Mouse (Mus musculus) neural tube, embryonic 15.5 days (tissue): Measurements from ENCODE around the gene Rras. TPM values are rescaled to one million over a fixed set of nuclear protein-coding genes. Genes with fewer than 3 reads are reported as not detected.
A peak's percentile ranks its signal among the peaks of the same experiment; 100 is the strongest.

Experiments
- ATAC-seq: fragments of 200-750 bp; cut with Nextera tagmentation; 2 replicates; pipeline ENCODE4 v1.8.0; 2017; ENCODE audit warnings: mild to moderate bottlenecking, moderate TSS enrichment, moderate library complexity; ENCODE audit not compliant: low FRiP score
- H3K27ac ChIP-seq: fragments of 300-500 bp; sonication (generic); replicated peaks from 2 replicates; pipeline ENCODE4 v1.5.1; 2015; ENCODE audit warnings: mild to moderate bottlenecking, inconsistent platforms
- H3K27me3 ChIP-seq: fragments of 300-500 bp; sonication (generic); replicated peaks from 2 replicates; pipeline ENCODE4 v1.6.1; 2015; ENCODE audit warnings: inconsistent platforms
- H3K36me3 ChIP-seq: fragments of 300-500 bp; sonication (generic); 2 replicates; pipeline ENCODE4 v1.6.1; 2015; ENCODE audit warnings: inconsistent platforms
- H3K4me1 ChIP-seq: fragments of 300-500 bp; sonication (generic); 2 replicates; pipeline ENCODE4 v1.6.1; 2015; ENCODE audit warnings: inconsistent platforms
- H3K4me2 ChIP-seq: fragments of 300-500 bp; sonication (generic); 2 replicates; pipeline ENCODE4 v1.6.1; 2015; ENCODE audit warnings: inconsistent platforms, mild to moderate bottlenecking, moderate library complexity
- H3K4me3 ChIP-seq: fragments of 300-500 bp; sonication (generic); replicated peaks from 2 replicates; pipeline ENCODE4 v1.5.1; 2015; ENCODE audit warnings: mild to moderate bottlenecking, inconsistent platforms
- H3K9ac ChIP-seq: fragments of 300-500 bp; sonication (generic); replicated peaks from 2 replicates; pipeline ENCODE4 v1.6.1; 2015; ENCODE audit warnings: mild to moderate bottlenecking, inconsistent platforms
- H3K9me3 ChIP-seq: fragments of 300-500 bp; sonication (generic); replicated peaks from 2 replicates; pipeline ENCODE4 v1.6.1; 2016; ENCODE audit warnings: inconsistent platforms
- WGBS: fragments of 180-500 bp; shearing (Covaris S2); methylation state at CpG from one replicate; pipeline ENCODE4 v1.1.7; 2015; ENCODE audit warnings: mixed read lengths; 5-methylcytosine and 5-hydroxymethylcytosine counted together
- polyA plus RNA-seq: library from polyadenylated mRNA; unstranded; fragments of >200 nt; fragmentation: Nextera tagmentation; extraction: Ambion mirVana; gene quantifications from 2 replicates; pipeline ENCODE4 v1.2.1, GENCODE M21; 2015

The Rras gene
- polyA plus RNA-seq, 1 experiment from 2014 or later: 14.2 TPM

DNA sequence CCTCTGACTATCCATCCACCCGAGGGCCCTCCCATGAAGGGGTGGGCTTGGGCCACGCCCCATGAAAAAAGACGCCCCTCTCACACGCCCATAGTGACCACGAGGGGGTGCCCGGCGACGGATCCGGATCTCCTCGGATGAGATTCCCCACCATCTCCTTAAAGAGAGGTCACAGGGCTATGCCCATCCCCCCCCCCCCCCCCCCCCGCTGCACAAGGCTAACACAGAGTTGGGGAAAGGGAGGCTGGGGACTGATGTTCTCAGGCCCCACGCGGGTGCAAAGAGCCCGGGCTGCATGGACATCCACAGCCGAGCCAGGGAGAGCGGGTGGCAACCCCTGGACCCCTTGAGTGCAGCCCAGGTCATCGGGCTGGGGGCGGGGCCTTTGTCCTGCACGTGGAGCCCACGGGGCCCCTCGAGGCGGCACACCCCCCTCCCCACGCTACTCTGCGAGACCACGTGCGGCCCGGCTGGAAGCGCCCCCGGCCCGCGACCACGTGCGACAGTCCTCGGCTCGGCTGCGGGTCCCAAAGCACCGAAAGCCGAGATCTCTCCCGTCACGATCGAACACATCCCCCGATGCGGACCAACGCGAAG lies 32.1 kb upstream of the Rras start:
- 0% methylated on average over 44 of the region's 45 CpGs for WGBS
- no peaks in the 10 kb centered on the region for H3K27me3 ChIP-seq
- ATAC-seq: peak; percentile 16
- peak overlapping the region; percentile 99 for H3K4me3 ChIP-seq
- H3K9ac ChIP-seq: peak overlapping the region; percentile 97
- H3K9me3 ChIP-seq: no peaks in the 10 kb centered on the region
- H3K36me3 ChIP-seq: peaks cover 22% of the 10 kb centered on the region
- peaks cover 41% of the 10 kb centered on the region for H3K4me1 ChIP-seq
- peak overlapping the region; percentile 97 for H3K27ac ChIP-seq
- H3K4me2 ChIP-seq: peak overlapping the region; percentile 64

DNA sequence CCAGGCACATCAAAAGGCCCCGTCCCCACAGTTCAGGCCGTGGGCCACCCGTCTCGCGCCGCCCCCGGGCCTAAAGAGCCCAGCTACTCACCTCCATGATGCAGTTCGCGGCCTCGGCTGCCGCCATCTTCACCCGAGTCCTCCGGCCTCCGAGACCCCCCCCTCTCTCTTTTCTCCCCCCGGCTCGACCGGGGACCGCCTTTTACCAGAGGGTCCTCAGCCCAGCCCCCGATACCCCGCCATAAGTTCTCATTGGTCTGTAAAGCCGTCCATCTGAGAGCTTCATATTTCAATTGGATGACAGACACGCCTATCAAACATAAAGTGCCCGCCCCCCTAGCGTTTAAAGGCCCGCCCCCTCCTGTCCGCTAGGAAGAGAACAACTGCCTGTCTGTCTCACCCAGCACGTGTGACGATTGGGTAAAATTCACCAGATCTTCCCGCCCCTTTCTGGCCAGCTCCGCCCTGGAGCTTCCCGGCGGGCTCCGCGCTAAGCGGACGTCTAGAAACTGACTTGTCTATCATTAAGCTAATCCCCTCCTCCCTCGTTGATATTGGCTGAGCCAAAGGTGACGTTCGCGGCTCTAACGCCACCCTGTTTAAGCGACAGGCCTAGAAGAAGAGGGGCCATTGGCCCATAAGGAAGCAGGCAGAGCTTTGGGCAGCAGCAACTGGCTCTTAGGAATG lies 31.4 kb upstream of the Rras start, which contains the start of gene Prmt1:
Gene Prmt1, minus strand, starts transcription at position 377 of the 687 bp plus-strand sequence.
- under 1% methylated on average over 42 of the region's 42 CpGs for WGBS
- ATAC-seq: peak; percentile 95
- Histone ChIP-seq H3K4me3 (peak within 1 kb of the TSS; percentile 99), H3K27ac (peak within 1 kb of the TSS; percentile 97), H3K4me2 (peak within 1 kb of the TSS; percentile 71), H3K9ac (peak within 1 kb of the TSS; percentile 97), H3K4me1 (peaks cover 41% of the 10 kb centered on the region), H3K36me3 (peaks cover 16% of the 10 kb centered on the region), H3K9me3 (no peaks in the 10 kb centered on the region), H3K27me3 (no peaks in the 10 kb centered on the region)

- Histone ChIP-seq H3K36me3 (peaks cover 13% of the 10 kb centered on the region), H3K4me1 (peaks cover 41% of the 10 kb centered on the region), H3K4me3 (peak overlapping the region; percentile 99), H3K4me2 (peak overlapping the region; percentile 71), H3K27ac (peak overlapping the region; percentile 94), H3K27me3 (no peaks in the 10 kb centered on the region), H3K9me3 (no peaks in the 10 kb centered on the region), H3K9ac (peak overlapping the region; percentile 69)
- ATAC-seq: peak; percentile 7
- under 1% methylated on average over 29 of the region's 29 CpGs for WGBS
These were observed 30.7 kb upstream of the Rras start for GRCm38 (mm10) chr7:44986879-44987718.

- ATAC-seq: no peak
- WGBS: 21% methylated on average over 10 of the region's 10 CpGs
- H3K27ac ChIP-seq: peak overlapping the region; percentile 76; the same call in 1 of the 2 replicates
These were observed 21.1 kb upstream of the Rras start for GRCm38 (mm10) chr7:44996672-44997071.

DNA sequence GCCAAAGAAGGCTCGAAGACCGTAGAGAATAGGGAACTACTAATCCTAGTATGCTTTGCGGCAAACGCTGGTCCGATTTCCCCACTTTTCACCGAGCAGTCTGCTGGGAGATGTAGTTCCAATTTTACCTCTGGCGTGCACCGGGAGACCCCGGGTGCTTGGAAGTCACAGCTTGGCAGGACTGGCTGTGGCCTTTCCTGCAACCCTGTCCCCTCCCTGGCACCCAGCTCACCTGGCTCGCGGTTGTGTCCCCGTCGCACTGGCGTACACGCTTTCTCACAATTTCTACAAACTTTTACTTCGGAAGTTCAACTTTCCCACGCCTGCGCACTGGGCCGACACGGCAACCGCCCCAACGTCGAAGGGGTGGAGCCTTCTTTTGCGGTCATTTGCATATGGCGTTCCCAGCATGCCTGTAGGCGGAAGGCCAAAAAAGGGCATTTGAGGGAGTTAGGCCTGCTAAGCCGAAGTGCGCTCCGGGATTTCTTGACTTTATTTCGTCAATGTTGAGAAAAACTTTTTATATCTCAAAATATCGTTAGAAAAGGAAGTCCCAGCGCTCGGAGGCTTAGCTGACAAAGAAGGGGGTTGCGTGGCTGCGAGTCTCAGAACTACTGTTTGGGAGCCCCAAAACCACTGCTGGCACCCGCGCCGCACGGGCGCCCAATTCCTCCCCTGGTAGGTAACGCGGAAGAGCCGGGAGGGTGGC lies 20.4 kb upstream of the Rras start, which contains the start of gene Irf3:
Gene Irf3, plus strand, starts transcription at position 418 of the 709 bp plus-strand sequence.
- peak within 1 kb of the TSS; percentile 60 for H3K4me3 ChIP-seq
- peak within 1 kb of the TSS; percentile 65 for H3K9ac ChIP-seq
- H3K4me2 ChIP-seq: peak within 1 kb of the TSS; percentile 84
- peak; percentile 93 for ATAC-seq
- peaks cover 34% of the 10 kb centered on the region for H3K4me1 ChIP-seq
- peaks cover 24% of the 10 kb centered on the region for H3K36me3 ChIP-seq
- no peaks in the 10 kb centered on the region for H3K27me3 ChIP-seq
- no peaks in the 10 kb centered on the region for H3K9me3 ChIP-seq
- WGBS: under 1% methylated on average over 43 of the region's 43 CpGs
- peak within 1 kb of the TSS; percentile 76 for H3K27ac ChIP-seq

More at GRCm38 (mm10) chr7:44996672-44997071, 21.1 kb upstream of the Rras start:
- peaks cover 34% of the 10 kb centered on the region for H3K4me1 ChIP-seq
- H3K9ac ChIP-seq: peak overlapping the region; percentile 8; the same call in 1 of the 2 replicates
- peaks cover 18% of the 10 kb centered on the region for H3K36me3 ChIP-seq
- H3K4me2 ChIP-seq: peak overlapping the region; percentile 84
- H3K4me3 ChIP-seq: peak overlapping the region; percentile 60
- H3K27me3 ChIP-seq: no peaks in the 10 kb centered on the region
- no peaks in the 10 kb centered on the region for H3K9me3 ChIP-seq

- peak overlapping the region; percentile 76 for H3K27ac ChIP-seq
- H3K4me1 ChIP-seq: peaks cover 34% of the 10 kb centered on the region
- H3K36me3 ChIP-seq: peaks cover 30% of the 10 kb centered on the region
- peak overlapping the region; percentile 65 for H3K9ac ChIP-seq
- H3K9me3 ChIP-seq: no peaks in the 10 kb centered on the region
- peak overlapping the region; percentile 60 for H3K4me3 ChIP-seq
- WGBS: 5% methylated on average over 15 of the region's 15 CpGs
- peak; percentile 10; the same call in 1 of the 2 replicates for ATAC-seq
- H3K4me2 ChIP-seq: peak overlapping the region; percentile 84
- no peaks in the 10 kb centered on the region for H3K27me3 ChIP-seq
These were observed 19.8 kb upstream of the Rras start for GRCm38 (mm10) chr7:44997940-44998428.

DNA sequence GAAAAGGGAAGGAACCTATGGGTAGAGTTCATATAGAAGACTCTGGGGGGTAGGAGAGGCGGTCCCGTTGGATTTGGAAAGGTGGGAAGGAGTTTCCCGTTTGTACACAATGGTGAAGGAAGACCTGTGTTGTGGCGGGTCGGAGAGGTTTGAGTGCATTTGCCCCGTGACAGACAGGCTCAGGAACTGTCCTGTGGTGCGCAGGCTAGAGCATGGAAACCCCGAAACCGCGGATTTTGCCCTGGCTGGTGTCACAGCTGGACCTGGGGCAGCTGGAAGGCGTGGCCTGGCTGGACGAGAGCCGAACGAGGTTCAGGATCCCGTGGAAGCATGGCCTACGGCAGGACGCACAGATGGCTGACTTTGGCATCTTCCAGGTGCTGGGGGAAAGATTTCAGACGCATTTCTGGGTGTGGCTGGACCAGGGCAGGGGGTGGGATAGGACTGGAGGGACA lies 19.2 kb upstream of the Rras start, which contains the start of gene Bcl2l12:
Gene Bcl2l12, minus strand, starts transcription at position 212 of the 455 bp plus-strand sequence.
- 5% methylated on average over 18 of the region's 18 CpGs for WGBS
- Histone ChIP-seq H3K9ac (peak within 1 kb of the TSS; percentile 65), H3K27ac (peak within 1 kb of the TSS; percentile 76), H3K27me3 (no peaks in the 10 kb centered on the region), H3K36me3 (peaks cover 35% of the 10 kb centered on the region), H3K4me2 (peak within 1 kb of the TSS; percentile 84), H3K4me3 (peak within 1 kb of the TSS; percentile 60), H3K4me1 (peaks cover 34% of the 10 kb centered on the region), H3K9me3 (no peaks in the 10 kb centered on the region)
- no peak for ATAC-seq

- Histone ChIP-seq H3K4me3 (no peak overlapping the region), H3K9ac (no peak overlapping the region), H3K4me1 (peaks cover 34% of the 10 kb centered on the region), H3K36me3 (peaks cover 44% of the 10 kb centered on the region), H3K27ac (no peak overlapping the region), H3K9me3 (no peaks in the 10 kb centered on the region), H3K4me2 (peak overlapping the region; percentile 84; the same call in 1 of the 2 replicates), H3K27me3 (no peaks in the 10 kb centered on the region)
- ATAC-seq: no peak
- 80% methylated on average over 11 of the region's 11 CpGs for WGBS
These were observed 18.0 kb upstream of the Rras start for GRCm38 (mm10) chr7:44999753-45000152.

DNA sequence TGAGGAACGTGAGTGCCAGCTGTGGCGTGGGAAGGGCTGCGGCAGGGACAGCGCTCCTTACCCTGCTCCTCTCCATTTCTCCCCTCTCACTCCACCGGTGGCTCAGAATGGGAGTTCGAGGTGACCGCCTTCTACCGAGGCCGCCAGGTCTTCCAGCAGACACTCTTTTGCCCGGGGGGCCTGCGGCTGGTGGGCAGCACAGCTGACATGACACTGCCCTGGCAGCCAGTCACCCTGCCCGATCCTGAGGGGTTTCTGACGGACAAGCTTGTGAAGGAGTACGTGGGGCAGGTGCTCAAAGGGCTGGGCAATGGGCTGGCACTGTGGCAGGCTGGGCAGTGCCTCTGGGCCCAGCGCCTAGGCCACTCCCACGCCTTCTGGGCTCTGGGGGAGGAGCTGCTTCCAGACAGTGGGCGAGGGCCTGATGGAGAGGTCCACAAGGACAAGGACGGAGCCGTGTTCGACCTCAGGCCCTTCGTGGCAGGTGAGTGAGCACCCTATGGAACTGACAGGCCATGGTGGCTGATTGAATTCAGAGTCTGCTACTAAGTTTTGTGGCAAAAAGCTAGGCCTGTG lies 17.1 kb upstream of the Rras start:
- Histone ChIP-seq H3K4me1 (peaks cover 34% of the 10 kb centered on the region), H3K9me3 (no peaks in the 10 kb centered on the region), H3K36me3 (peaks cover 52% of the 10 kb centered on the region), H3K9ac (no peak overlapping the region), H3K4me2 (no peak overlapping the region), H3K27ac (no peak overlapping the region), H3K4me3 (no peak overlapping the region), H3K27me3 (no peaks in the 10 kb centered on the region)
- WGBS: 80% methylated on average over 21 of the region's 21 CpGs
- ATAC-seq: no peak

- peaks cover 24% of the 10 kb centered on the region for H3K4me1 ChIP-seq
- 89% methylated on average over 7 of the region's 7 CpGs for WGBS
These were observed 15.3 kb upstream of the Rras start for GRCm38 (mm10) chr7:45002440-45002839.

More at GRCm38 (mm10) chr7:45002440-45002839, 15.3 kb upstream of the Rras start:
- no peak overlapping the region for H3K9ac ChIP-seq
- no peak overlapping the region for H3K27ac ChIP-seq
- no peak for ATAC-seq
- no peak overlapping the region for H3K4me2 ChIP-seq
- H3K27me3 ChIP-seq: no peaks in the 10 kb centered on the region
- H3K9me3 ChIP-seq: no peaks in the 10 kb centered on the region
- peaks cover 70% of the 10 kb centered on the region for H3K36me3 ChIP-seq
- no peak overlapping the region for H3K4me3 ChIP-seq
